Mouse (Mus musculus) stomach, postnatal 0 days (tissue): Measurements from ENCODE around the gene Alkbh1. TPM values are rescaled to one million over a fixed set of nuclear protein-coding genes. Genes with fewer than 3 reads are reported as not detected.

Experiments
- ATAC-seq: fragments of 200-750 bp; cut with Nextera tagmentation; 2 replicates; pipeline ENCODE4 v1.8.0; 2017; ENCODE audit not compliant: low FRiP score, low TSS enrichment
- DNase-seq: peaks from one replicate; pipeline ENCODE4 v3.0.0-alpha.2; 2016; ENCODE audit warnings: low spot score
- H3K27ac ChIP-seq: fragments of 300-500 bp; sonication (generic); replicated peaks from 2 replicates; pipeline ENCODE4 v1.5.1; 2014; ENCODE audit warnings: mild to moderate bottlenecking, control low read depth
- H3K27me3 ChIP-seq: fragments of 300-500 bp; sonication (generic); 2 replicates; pipeline ENCODE4 v1.6.1; 2014; ENCODE audit warnings: low read length; ENCODE audit not compliant: control insufficient read depth, insufficient read depth
- H3K36me3 ChIP-seq: fragments of 300-500 bp; sonication (generic); 2 replicates; pipeline ENCODE4 v1.6.1; 2014; ENCODE audit warnings: low read length, mixed read lengths; ENCODE audit not compliant: control insufficient read depth, insufficient read depth
- H3K4me1 ChIP-seq: fragments of 300-500 bp; sonication (generic); replicated peaks from 2 replicates; pipeline ENCODE4 v1.6.1; 2014; ENCODE audit warnings: antibody characterized with exemption; ENCODE audit not compliant: control insufficient read depth, insufficient read depth
- H3K4me2 ChIP-seq: fragments of 300-500 bp; sonication (generic); replicated peaks from 2 replicates; pipeline ENCODE4 v1.6.1; 2014; ENCODE audit warnings: low read depth, mild to moderate bottlenecking, control low read depth, moderate library complexity
- H3K4me3 ChIP-seq: fragments of 300-500 bp; sonication (generic); 2 replicates; pipeline ENCODE4 v1.5.1; 2014; ENCODE audit warnings: low read depth, low read length, control low read depth
- H3K9ac ChIP-seq: fragments of 300-500 bp; sonication (generic); 2 replicates; pipeline ENCODE4 v1.6.1; 2014; ENCODE audit warnings: mild to moderate bottlenecking, low read length, control low read depth, mixed read lengths
- H3K9me3 ChIP-seq: fragments of 300-500 bp; sonication (generic); 2 replicates; pipeline ENCODE4 v1.6.1; 2016; ENCODE audit warnings: low read length; ENCODE audit not compliant: control insufficient read depth
- CTCF ChIP-seq: IDR thresholded peaks from 2 replicates; pipeline ENCODE4 v1.5.1; 2016; ENCODE audit warnings: antibody characterized with exemption, low read depth, mild to moderate bottlenecking, moderate library complexity
- EP300 ChIP-seq: optimal IDR thresholded peaks from 2 replicates; pipeline ENCODE3; 2016; ENCODE audit warnings: antibody characterized with exemption
- WGBS: fragments of 180-500 bp; shearing (Covaris S2); extraction: QIAGEN DNeasy Blood & Tissue Kit; methylation state at CpG from one replicate; pipeline ENCODE4 v1.1.7; 2014; 5-methylcytosine and 5-hydroxymethylcytosine counted together
- polyA plus RNA-seq: library from polyadenylated mRNA; unstranded; fragments of >200 nt; fragmentation: Nextera tagmentation; extraction: Ambion mirVana; gene quantifications from 2 replicates; pipeline ENCODE4 v1.2.1, GENCODE M21; 2015

Alkbh1 gene
- polyA plus RNA-seq, 1 experiment from 2014 or later, result 21.8 TPM

DNA sequence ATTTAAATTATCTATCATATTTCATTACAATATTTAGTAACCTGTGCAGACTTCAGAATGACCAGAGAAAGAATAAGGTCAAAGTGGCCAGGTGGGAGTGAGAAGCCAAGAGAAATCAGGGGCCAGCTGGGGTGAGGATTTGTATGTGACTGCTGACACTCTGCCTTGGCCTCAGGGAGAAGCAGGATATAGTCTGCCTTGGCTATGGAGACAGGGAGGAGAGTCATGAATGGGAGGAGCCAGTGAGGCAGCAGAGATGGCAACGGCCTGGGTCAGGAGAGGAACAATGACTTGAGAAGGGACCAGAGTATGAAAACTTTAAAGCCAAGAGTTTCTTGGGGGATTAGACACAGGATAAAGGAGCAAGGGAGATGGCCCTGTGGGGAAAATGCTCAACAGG is 20.1 kb downstream of the Alkbh1 start:
- no peaks in the 10 kb centered on the region for H3K27me3 ChIP-seq
- no peak overlapping the region for H3K9ac ChIP-seq
- WGBS, result 48% methylated on average over 1 of the region's 1 CpGs
- H3K4me1 ChIP-seq, result no peaks in the 10 kb centered on the region
- no peak overlapping the region for H3K4me3 ChIP-seq
- peaks cover 6% of the 10 kb centered on the region for H3K36me3 ChIP-seq
- TF ChIP-seq CTCF, result no peak
- no peak for TF ChIP-seq EP300
- no peak for ATAC-seq
- H3K4me2 ChIP-seq, result no peak overlapping the region
- no peak overlapping the region for H3K27ac ChIP-seq
- H3K9me3 ChIP-seq, result no peaks in the 10 kb centered on the region
- no peak for DNase-seq

- Histone ChIP-seq H3K4me3 (no peak overlapping the region), H3K9ac (no peak overlapping the region), H3K9me3 (no peaks in the 10 kb centered on the region), H3K4me2 (no peak overlapping the region), H3K27me3 (no peaks in the 10 kb centered on the region), H3K4me1 (no peaks in the 10 kb centered on the region), H3K27ac (no peak overlapping the region), H3K36me3 (no peaks in the 10 kb centered on the region)
- WGBS, result 57% methylated on average over 5 of the region's 5 CpGs
- no peak for TF ChIP-seq CTCF
- TF ChIP-seq EP300, result no peak
- DNase-seq, result no peak
- no peak for ATAC-seq
Observed at GRCm38 (mm10) chr12:87421708-87422507, 21.9 kb downstream of the Alkbh1 start.

GRCm38 (mm10) chr12:87419974-87420485 is 23.8 kb downstream of the Alkbh1 start:
- WGBS, result 68% methylated on average over 12 of the region's 12 CpGs
- TF ChIP-seq EP300 (no peak), CTCF (no peak)
- Histone ChIP-seq H3K9ac (no peak overlapping the region), H3K27me3 (no peaks in the 10 kb centered on the region), H3K36me3 (no peaks in the 10 kb centered on the region), H3K27ac (no peak overlapping the region), H3K4me1 (no peaks in the 10 kb centered on the region), H3K4me2 (no peak overlapping the region), H3K4me3 (no peak overlapping the region), H3K9me3 (no peaks in the 10 kb centered on the region)
- no peak for DNase-seq
- ATAC-seq, result 0 out of 2 replicates have a peak, but pooled peaks have one; percentile 20

GRCm38 (mm10) chr12:87418921-87419320 is 24.9 kb downstream of the Alkbh1 start:
- no peaks in the 10 kb centered on the region for H3K27me3 ChIP-seq
- no peaks in the 10 kb centered on the region for H3K36me3 ChIP-seq
- no peak overlapping the region for H3K4me2 ChIP-seq
- H3K9me3 ChIP-seq, result no peaks in the 10 kb centered on the region
- H3K9ac ChIP-seq, result no peak overlapping the region
- H3K27ac ChIP-seq, result no peak overlapping the region
- TF ChIP-seq EP300 (no peak), CTCF (no peak)
- H3K4me1 ChIP-seq, result no peaks in the 10 kb centered on the region
- no peak for ATAC-seq
- H3K4me3 ChIP-seq, result no peak overlapping the region
- no peak for DNase-seq
- 80% methylated on average over 5 of the region's 5 CpGs for WGBS

GRCm38 (mm10) chr12:87416690-87417089 is 27.1 kb downstream of the Alkbh1 start:
- Histone ChIP-seq H3K27me3 (no peaks in the 10 kb centered on the region), H3K4me2 (no peak overlapping the region), H3K9me3 (no peaks in the 10 kb centered on the region), H3K27ac (no peak overlapping the region), H3K36me3 (no peaks in the 10 kb centered on the region), H3K9ac (no peak overlapping the region), H3K4me3 (no peak overlapping the region), H3K4me1 (no peaks in the 10 kb centered on the region)
- peak; percentile 80 for DNase-seq
- WGBS, result 29% methylated on average over 7 of the region's 7 CpGs
- TF ChIP-seq CTCF (peak; percentile 93), EP300 (no peak)
- ATAC-seq, result peak; percentile 52; the same call in 1 of the 2 replicates

GRCm38 (mm10) chr12:87415358-87415757 is 28.5 kb downstream of the Alkbh1 start:
- Histone ChIP-seq H3K4me3 (no peak overlapping the region), H3K9ac (no peak overlapping the region), H3K4me2 (no peak overlapping the region), H3K4me1 (no peaks in the 10 kb centered on the region), H3K27ac (no peak overlapping the region), H3K9me3 (no peaks in the 10 kb centered on the region), H3K27me3 (no peaks in the 10 kb centered on the region), H3K36me3 (no peaks in the 10 kb centered on the region)
- ATAC-seq (no peak), DNase-seq (no peak)
- TF ChIP-seq EP300 (no peak), CTCF (no peak)
- WGBS, result 74% methylated on average over 4 of the region's 4 CpGs
